In genomic region chr12:24651063-24651557, GRCm38 (mm10) we compare ENCODE assay signal across 8 mouse cellular contexts. TPM values are rescaled to one million over a fixed set of nuclear protein-coding genes. Genes with fewer than 3 reads are reported as not detected.
DNase-seq lines count a peak whose midpoint lies in the region; ATAC-seq lines count a peak whose summit lies in the region.

Gene Klf11, plus strand, starts transcription at chr12:24651274.

- H3K27ac ChIP-seq in hindbrain, embryonic 12.5 days = peak within 1 kb of the TSS; percentile 96

- no peaks in the 10 kb centered on the region for H3K9me3 ChIP-seq in hindbrain, embryonic 12.5 days (replicated peaks)

- peak; percentile 99 for DNase-seq in Muller cell, postnatal 12 days (ENCODE audit: inconsistent ontology term)
- peak; percentile 95 for DNase-seq in cerebellum, adult 9-11 months
- peak; percentile 95 to 98 for DNase-seq in frontal cortex, postnatal 10 days (ENCODE audit: low spot score in 2 of 2)
- peak; percentile 95 to 96 for DNase-seq in layer of hippocampus, postnatal 14 days (ENCODE audit: low spot score in 2 of 2)
- DNase-seq in lung, postnatal 14 days = peak; percentile 98
- DNase-seq in retina, adult 2 months (ENCODE audit: low read depth, low spot score) = peak; percentile 90
- DNase-seq in thymus, postnatal 36 days = peak; percentile 97 to 98

- no peaks in the 10 kb centered on the region for H3K27me3 ChIP-seq in hindbrain, embryonic 12.5 days

- peak within 1 kb of the TSS; percentile 68 for H3K4me2 ChIP-seq in hindbrain, embryonic 12.5 days (replicated peaks)

- H3K9ac ChIP-seq in hindbrain, embryonic 12.5 days = peak within 1 kb of the TSS; percentile 91

- peak within 1 kb of the TSS; percentile 89 for H3K4me3 ChIP-seq in hindbrain, embryonic 12.5 days

- ATAC-seq in hindbrain, embryonic 12.5 days (ENCODE audit: low FRiP score) = peak; percentile 93

- peaks cover 23% of the 10 kb centered on the region for H3K36me3 ChIP-seq in hindbrain, embryonic 12.5 days

- under 1% methylated on average over 54 of the region's 68 CpGs for WGBS in hindbrain, embryonic 12.5 days

- H3K4me1 ChIP-seq in hindbrain, embryonic 12.5 days = peaks cover 28% of the 10 kb centered on the region

RNA-seq across cellular contexts. Expression of gene Klf11, which starts in this region (rescaled TPM):
- 17.0 and 18.0 TPM in 2 replicates for polyA plus RNA-seq in hindbrain, embryonic 12.5 days (2016; fragmentation: Nextera tagmentation; extraction: Ambion mirVana)
- 1 to 10 TPM; 4.7 to 6.3 TPM for total RNA-seq in layer of hippocampus, postnatal 14 days (2021)

Comparison
In these comparisons a context has a peak if more than half of its experiments do, and no peak if none do; other contexts are left out.
1. Peak in every context shown above with its lines: DNase-seq, ATAC-seq, H3K4me3 ChIP-seq and H3K27ac ChIP-seq.